Mouse (Mus musculus) kidney, adult 9 months (tissue): Measurements from ENCODE around the gene Pfn1.

ENCODE experiments used
- DNase-seq: peaks from one replicate; pipeline ENCODE4 v3.0.0; 2022

Pfn1 gene

DNA sequence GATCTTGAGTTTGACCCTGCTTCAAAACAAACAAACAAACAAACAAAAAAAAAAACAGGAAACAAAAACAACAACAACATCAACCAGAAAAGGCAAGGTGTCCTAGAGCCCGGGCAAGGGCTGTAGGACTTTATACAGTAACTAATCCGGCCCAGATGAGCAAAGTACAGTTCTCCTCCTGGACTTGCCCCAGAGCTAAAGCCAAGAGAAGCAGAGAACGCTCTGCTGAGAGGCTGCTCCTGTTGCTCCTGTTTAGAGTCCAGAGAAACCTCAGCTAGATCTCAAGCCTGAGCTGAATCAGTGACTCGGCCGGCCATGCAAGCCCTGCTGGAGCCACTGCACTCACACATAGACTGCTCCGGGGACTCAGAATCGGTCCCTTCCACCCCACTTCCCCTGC lies 24.3 kb downstream of the Pfn1 start:
- DNase-seq = peak; percentile 87

DNA sequence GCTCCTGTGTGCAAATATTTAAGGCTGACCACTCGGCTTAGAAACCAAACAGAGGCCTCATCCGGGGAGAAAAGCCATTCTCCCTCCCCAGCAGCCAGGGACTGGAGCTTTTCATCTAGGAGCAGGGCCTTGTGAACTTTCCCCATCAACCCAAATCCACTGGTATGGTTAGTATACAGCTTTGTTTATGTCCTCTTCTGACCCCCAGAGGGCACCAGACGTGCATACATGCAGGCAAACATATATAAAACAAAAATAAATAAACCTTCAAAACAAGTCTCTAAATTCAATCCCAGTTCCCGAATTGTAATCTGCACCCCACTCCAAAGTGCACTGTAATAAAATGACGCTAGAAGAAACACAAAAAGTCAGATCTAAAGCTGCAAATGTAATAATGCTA lies 24.9 kb downstream of the Pfn1 start:
- no peak for DNase-seq

DNA sequence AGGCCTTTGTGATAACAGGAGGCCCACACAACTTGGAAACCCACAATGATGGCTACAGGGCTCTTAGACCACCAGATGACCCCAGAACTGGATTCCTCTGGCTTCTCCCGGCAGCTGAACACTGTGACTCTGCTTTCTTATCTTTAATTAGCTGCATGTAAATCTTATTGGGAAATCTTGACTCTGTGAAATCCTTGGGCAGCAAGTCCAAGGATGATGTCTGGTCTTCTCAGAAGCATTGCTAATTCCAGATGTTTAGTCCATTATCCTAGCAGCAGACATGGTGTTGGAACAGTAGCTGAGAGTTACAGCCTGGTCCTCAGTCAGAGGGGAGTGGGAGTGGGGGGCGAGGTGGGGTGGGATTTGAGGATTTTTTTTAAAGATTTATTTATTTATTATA lies 26.0 kb downstream of the Pfn1 start:
- DNase-seq = no peak

DNA sequence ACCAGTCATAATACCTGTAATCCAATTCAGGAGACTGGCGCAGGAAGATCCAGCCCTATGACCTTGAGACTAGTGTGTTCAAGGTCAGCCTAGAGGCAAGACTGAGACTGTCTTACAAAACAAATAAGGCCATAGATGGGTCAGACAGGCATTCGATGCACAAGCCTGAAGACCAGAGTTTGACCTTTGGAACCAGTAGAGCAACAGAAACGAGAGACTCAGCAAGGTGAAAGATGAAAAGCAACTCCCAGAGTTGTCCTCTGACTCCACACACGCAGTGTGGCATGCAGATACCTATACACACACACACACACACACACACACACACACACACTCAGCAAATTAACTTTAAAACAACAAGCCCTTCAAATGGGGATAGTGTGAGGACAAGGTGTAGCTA lies 27.6 kb downstream of the Pfn1 start:
- peak; percentile 70 for DNase-seq

DNA sequence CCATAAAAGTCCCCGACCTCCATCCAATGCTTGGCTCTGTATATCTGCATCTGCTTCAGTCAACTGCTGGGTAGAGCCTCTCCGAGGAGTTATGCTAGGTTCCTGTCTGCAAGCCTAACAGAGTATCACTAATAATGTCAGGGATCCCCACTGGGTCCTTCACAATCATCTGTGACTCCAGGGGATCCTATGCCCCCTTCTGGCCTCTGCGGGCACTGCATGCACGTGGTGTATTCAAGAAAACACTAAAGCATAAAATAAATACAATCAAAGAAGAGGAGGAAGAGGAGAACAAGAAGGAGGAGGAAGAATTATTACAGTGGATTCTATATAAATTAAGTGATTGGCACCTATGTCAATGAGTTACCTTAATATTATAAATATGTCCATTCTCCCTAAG lies 29.0 kb downstream of the Pfn1 start:
- DNase-seq = peak; percentile 64

DNA sequence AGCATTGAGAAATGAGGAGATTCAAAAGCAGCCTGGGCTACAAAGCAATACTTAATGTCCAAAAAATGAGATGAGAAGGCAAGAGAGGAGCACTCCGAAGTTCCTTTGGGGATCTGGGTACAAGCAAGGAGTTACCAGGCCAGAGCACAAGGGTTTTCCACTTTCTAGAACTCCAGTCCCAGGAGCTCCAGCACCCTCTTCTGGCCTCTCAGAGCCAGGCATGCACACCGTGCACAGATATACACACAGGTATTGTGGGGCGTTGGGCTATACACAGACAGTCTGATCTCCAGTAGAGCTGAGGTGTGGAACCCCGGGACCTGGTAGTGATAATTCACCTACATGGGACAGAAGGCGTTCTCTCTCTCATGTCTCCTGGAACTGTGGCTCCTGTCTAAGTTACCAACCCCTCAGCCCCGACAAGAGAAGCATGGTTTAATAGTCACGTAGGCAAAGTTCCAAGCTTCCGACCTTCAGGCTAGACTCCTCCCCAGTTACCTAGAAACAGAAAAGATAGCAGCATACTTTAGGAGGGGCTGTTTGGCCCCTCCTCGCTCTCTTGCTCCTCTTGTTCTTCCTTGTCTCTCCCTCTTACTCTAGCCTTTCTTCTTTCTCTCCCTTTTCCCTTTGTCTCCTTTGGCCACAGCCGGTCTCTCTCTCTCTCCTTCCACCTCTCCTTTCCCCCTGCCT lies 31.2 kb downstream of the Pfn1 start:
- peak; percentile 44 for DNase-seq

DNA sequence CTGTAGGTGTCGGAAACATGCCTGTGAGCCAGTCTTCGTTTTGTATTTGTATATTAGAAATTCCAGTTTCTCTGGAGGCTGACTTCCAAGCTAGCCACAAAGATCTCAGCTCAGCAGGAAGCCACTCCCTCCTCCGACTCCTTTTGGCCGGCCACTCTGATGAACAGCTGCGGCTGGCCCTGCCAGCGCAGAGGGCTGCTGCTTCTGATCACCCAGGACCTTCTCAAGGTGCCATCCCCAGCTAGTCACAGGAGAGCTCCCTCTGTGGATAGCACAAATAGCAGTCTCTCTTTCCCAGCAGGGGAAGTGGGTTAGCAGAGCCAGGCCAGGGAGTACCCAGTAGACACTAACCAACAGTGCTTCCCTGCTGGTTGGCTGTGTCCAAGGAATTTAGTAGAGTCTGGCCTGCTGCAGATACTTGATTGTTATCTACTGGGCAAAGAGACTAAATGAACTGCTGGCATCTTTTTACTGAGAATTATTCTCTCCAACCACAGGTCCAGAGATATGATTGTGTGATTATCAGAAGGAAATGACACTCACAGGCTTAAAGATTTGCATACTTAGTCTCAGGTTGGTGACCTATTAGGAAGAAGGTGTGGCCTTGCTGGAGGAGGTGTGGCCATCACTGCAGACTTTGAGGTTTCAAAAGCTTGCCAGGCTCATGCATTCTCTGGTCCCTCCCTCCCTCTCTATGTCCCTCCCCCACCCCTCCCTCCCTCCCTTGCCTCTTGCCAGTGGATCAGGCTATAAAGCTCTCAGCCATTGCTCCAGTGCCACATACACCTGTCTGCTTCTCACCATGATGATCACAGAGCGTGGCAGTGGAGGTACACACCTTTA lies 32.3 kb downstream of the Pfn1 start:
- peak; percentile 39 for DNase-seq

DNA sequence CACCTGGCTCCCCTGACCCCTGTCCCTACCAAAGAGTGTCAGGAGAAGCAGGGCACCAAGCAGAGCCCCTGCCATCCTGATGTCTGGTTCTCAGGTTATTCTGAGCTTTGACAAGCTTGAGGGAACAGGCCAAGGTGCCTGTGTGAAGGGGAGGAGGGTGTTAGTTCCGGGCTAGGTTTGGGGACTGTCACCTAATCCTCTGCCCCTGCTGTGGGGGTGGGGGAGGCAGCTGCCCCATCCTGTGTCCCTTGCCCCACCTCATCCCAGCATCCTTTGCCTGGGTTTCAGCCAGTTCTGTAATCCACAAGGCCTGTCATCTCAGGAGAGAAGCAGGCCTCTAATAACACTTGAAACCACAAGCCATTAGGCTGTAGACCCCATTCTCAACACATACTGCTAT lies 35.3 kb downstream of the Pfn1 start, which contains the start of gene Chrne:
Gene Chrne, minus strand, starts transcription at position 116 of the 400 bp plus-strand sequence.
- no peak for DNase-seq

DNA sequence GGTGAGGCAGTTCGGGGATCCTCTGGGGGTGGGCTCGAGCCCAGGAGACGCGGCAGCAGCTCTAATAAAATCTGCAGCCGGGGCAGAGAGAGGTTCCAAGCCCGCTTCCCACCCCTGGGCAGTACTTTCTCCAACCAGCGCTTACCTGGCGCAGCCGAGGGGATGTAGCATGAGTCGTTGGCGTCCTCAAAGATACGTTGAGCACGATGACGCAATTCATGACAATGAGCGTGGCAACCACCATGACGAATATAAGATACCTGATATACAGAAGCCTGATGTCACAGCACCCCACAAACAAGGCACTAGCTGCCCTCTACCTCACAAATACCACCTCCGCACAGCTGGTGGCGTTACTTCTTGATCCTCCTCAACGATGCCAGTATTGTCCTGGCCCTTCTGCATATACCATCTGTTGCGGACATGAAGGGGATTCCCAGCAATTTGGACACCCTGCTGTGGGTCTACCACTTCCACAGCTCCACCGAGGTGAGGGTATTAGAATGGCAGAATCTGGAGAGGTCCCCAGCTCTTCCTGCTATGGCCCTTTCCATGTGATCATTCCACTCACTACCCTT lies 38.8 kb downstream of the Pfn1 start, which contains the start of gene 4930544D05Rik:
Gene 4930544D05Rik, plus strand, starts transcription at position 333 of the 578 bp plus-strand sequence.
- DNase-seq = no peak

DNA sequence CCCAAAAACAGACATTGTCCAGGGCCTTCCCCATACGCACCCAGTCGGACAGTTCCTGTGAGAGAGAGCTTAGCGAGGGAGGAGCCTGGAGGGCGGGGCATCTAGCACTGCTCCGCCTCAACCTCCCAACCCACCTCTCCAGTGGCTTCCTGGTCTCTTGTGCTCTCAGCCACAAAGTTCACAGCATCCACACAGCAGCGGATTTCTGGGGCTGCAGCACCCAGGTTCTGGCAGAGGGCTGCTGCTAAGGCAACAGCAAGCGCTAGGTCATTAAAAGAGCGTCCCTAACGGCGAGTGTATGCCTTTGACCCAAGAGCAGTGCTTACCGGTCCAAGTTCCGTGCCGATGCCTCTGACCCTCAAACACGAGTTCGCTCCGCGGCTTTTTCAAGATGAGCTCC lies 39.4 kb downstream of the Pfn1 start:
- peak; percentile 76 for DNase-seq

DNA sequence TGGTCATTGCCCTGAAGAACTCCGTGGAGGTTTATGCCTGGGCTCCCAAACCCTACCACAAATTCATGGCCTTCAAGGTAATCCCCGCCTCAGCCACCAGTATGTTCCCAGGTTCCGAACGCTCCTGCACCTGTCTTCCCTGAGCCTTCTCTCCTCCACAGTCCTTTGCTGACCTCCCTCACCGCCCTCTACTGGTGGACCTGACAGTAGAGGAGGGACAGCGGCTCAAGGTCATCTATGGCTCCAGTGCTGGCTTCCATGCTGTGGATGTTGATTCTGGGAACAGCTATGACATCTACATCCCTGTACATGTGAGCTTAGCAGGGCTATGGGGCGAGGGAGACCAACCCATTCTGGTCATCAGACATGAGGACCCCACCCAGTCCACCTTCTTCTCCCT lies 41.9 kb downstream of the Pfn1 start:
- DNase-seq = no peak

DNA sequence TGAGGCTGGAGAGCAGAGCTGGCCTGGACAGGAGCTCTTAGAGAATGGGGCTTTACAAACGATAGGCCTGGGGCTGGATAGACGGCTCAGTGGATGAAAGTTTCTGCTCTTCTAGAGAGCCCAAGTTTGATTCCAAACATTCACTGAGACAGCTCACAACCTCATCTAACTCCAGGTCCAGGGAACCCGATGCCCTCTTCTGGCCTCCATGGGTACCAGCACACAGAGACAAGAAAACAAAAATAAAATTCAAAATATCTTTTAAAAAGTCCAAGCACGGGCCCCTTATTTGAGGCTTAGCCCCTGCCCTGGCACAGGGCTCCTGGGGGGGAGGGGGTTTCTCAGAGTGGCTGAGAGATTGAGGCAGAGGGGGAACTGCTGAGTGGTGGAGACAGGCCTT lies 43.7 kb downstream of the Pfn1 start:
- no peak for DNase-seq

DNA sequence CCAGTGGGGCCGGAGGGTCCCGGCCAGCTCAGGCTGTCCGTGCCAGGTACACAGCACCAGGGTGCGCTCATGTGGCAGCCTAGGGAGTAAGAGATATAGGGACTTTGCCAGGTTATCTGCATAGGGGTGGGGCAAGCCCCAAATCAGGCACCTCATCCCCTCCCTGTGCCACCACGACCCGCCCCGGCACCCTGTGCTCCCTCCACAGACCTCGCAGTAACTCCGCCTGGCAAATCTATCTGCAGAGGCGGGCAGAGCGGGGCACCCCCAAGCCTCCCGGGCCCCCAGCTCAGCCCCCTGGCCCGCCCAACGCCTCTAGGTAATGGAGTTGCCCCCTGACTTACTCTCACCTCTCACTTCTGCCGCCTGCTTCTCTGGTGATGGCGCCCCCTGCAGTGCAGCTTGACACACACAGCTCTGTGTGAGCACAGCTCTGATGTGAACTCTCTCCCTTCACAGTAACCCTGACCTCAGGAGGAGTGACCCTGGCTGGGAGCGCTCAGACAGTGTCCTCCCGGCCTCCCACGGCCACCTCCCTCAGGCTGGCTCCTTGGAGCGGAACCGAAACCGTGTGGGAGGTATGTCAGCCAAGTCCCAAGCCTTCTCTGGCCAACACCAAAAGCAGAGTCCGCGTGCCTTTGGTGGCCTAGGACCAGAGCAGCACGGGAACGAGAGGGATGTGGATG lies 45.9 kb downstream of the Pfn1 start:
- DNase-seq = peak; percentile 82

DNA sequence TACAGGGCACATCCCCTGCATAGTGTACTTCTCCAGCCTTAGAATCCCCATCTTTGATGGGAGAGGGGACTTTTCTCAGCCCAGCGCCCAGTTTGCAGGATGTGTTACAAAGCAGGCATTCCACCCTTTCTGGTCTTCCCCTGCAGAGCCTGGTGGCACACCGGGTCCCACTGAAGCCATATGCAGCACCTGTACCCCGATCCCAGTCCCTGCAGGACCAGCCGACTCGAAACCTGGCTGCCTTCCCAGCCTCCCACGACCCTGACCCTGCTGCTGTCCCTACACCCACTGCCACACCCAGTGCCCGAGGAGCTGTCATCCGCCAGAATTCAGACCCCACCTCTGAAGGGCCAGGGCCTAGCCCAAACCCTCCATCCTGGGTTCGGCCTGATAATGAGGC lies 46.8 kb downstream of the Pfn1 start:
- no peak for DNase-seq

DNA sequence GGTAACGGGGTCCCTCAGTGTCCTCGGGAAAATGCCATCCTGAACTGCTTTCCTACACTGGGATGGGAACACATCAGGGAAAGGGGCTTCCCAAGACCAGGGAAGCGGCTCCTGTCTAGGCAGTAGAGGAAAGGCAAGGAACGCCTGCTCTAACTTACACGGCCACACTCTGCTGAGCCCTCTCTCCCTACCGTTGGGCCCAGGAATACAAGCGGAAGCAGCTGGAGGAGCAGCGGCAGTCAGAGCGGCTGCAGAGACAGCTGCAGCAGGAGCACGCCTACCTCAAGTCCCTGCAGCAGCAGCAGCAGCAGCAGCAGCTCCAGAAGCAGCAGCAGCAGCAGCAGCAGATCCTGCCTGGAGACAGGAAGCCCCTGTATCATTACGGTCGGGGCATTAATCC lies 47.7 kb downstream of the Pfn1 start:
- DNase-seq = no peak

DNA sequence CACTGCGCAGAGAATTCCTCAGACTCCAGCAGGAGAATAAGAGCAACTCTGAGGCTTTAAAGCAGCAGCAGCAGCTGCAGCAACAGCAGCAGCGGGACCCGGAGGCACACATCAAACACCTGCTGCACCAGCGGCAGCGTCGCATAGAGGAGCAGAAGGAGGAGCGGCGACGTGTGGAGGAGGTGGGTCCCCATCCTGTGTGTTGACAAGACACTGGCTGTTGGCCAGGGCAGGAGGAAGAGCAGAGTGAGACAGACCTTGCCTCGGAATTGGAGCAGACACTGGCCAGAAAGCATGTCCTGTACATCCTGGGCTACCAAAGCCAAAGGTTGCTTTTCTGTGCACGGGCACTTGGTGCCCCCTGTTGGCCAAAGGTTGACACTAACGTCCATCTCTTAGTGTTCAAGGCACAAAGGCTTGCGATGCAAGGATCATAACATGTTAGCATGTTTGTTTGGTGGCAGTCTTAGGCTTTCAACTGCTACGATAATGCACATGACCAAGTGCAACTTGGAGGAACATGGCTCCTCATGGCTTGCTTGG lies 49.3 kb downstream of the Pfn1 start:
- peak; percentile 88 for DNase-seq
